Mouse (Mus musculus): ENCODE measurements around the gene Wtip. TPM values are rescaled to one million over a fixed set of nuclear protein-coding genes. Genes with fewer than 3 reads are reported as not detected.
"Not testable (repeated sequence)": the region's sequence is repeated elsewhere in the genome, so short reads cannot be mapped to it uniquely, and the experiment has no call there.

Gene Wtip
- 4.5 and 5.4 TPM in 2 replicates for polyA plus RNA-seq (2016; fragmentation: Nextera tagmentation; extraction: Ambion mirVana)

- no peaks in the 10 kb centered on the region for H3K27me3 ChIP-seq (ENCODE audit: poor library complexity, severe bottlenecking)
- 2% methylated on average over 54 of the region's 65 CpGs for WGBS
- H3K4me1 ChIP-seq: peaks cover 37% of the 10 kb centered on the region
- peak; percentile 85 for DNase-seq (ENCODE audit: extremely low spot score, low spot score)
- peak within 1 kb of the TSS; percentile 95 for H3K27ac ChIP-seq
- peaks cover 15% of the 10 kb centered on the region for H3K36me3 ChIP-seq (replicated peaks)
- H3K9me3 ChIP-seq: no peaks in the 10 kb centered on the region
- peak within 1 kb of the TSS; percentile 79 for H3K4me3 ChIP-seq
These were observed at the start of gene Wtip for GRCm38 (mm10) chr7:34133117-34133762. Gene Wtip, minus strand, starts transcription at chr7:34133268.

GRCm38 (mm10) chr7:34176241-34176640 is 43.2 kb upstream of the Wtip start:
- 89% methylated on average over 6 of the region's 6 CpGs for WGBS
- H3K4me3 ChIP-seq: not testable (repeated sequence)

GRCm38 (mm10) chr7:34172251-34172650 is 39.2 kb upstream of the Wtip start:
- Histone ChIP-seq H3K9me3 (no peaks in the 10 kb centered on the region), H3K27me3 (ENCODE audit: poor library complexity, severe bottlenecking) (no peaks in the 10 kb centered on the region), H3K36me3 (replicated peaks) (no peaks in the 10 kb centered on the region), H3K4me3 (no peak overlapping the region), H3K27ac (no peak overlapping the region), H3K4me1 (peaks cover 2% of the 10 kb centered on the region; the same call in 1 of the 2 replicates)
- 76% methylated on average over 1 of the region's 1 CpGs for WGBS
- DNase-seq (ENCODE audit: extremely low spot score, low spot score): no peak

More at GRCm38 (mm10) chr7:34176241-34176640, 43.2 kb upstream of the Wtip start:
- not testable (repeated sequence) for DNase-seq (ENCODE audit: extremely low spot score, low spot score); H3K4me1 ChIP-seq; H3K27ac ChIP-seq; H3K36me3 ChIP-seq (replicated peaks); H3K9me3 ChIP-seq; H3K27me3 ChIP-seq (ENCODE audit: poor library complexity, severe bottlenecking)

GRCm38 (mm10) chr7:34169454-34169853 is 36.4 kb upstream of the Wtip start, which contains the start of gene Uba2:
Gene Uba2, minus strand, starts transcription at chr7:34169599.
- Histone ChIP-seq H3K4me1 (peaks cover 11% of the 10 kb centered on the region; the same call in 1 of the 2 replicates), H3K27ac (peak within 1 kb of the TSS; percentile 98), H3K4me3 (peak within 1 kb of the TSS; percentile 98), H3K27me3 (ENCODE audit: poor library complexity, severe bottlenecking) (no peaks in the 10 kb centered on the region), H3K9me3 (no peaks in the 10 kb centered on the region), H3K36me3 (replicated peaks) (peaks cover 18% of the 10 kb centered on the region)
- no peak for DNase-seq (ENCODE audit: extremely low spot score, low spot score)
- 79% methylated on average over 3 of the region's 3 CpGs for WGBS

- DNase-seq (ENCODE audit: extremely low spot score, low spot score): peak; percentile 91
- Histone ChIP-seq H3K4me3 (peak overlapping the region; percentile 98), H3K27ac (peak overlapping the region; percentile 98), H3K27me3 (ENCODE audit: poor library complexity, severe bottlenecking) (no peaks in the 10 kb centered on the region), H3K9me3 (no peaks in the 10 kb centered on the region), H3K36me3 (replicated peaks) (peaks cover 24% of the 10 kb centered on the region), H3K4me1 (peaks cover 11% of the 10 kb centered on the region; the same call in 1 of the 2 replicates)
- 9% methylated on average over 30 of the region's 30 CpGs for WGBS
These were observed 35.6 kb upstream of the Wtip start for GRCm38 (mm10) chr7:34168470-34169251.

GRCm38 (mm10) chr7:34167766-34168469 is 34.9 kb upstream of the Wtip start:
- H3K27me3 ChIP-seq (ENCODE audit: poor library complexity, severe bottlenecking): no peaks in the 10 kb centered on the region
- H3K9me3 ChIP-seq: no peaks in the 10 kb centered on the region
- peak overlapping the region; percentile 98 for H3K27ac ChIP-seq
- peaks cover 11% of the 10 kb centered on the region; the same call in 1 of the 2 replicates for H3K4me1 ChIP-seq
- no peak for DNase-seq (ENCODE audit: extremely low spot score, low spot score)
- 0% methylated on average over 54 of the region's 54 CpGs for whole genome bisulfite sequencing
- H3K36me3 ChIP-seq (replicated peaks): peaks cover 31% of the 10 kb centered on the region
- H3K4me3 ChIP-seq: peak overlapping the region; percentile 98

GRCm38 (mm10) chr7:34166850-34167249 is 33.8 kb upstream of the Wtip start:
- no peaks in the 10 kb centered on the region for H3K27me3 ChIP-seq (ENCODE audit: poor library complexity, severe bottlenecking)
- peaks cover 11% of the 10 kb centered on the region; the same call in 1 of the 2 replicates for H3K4me1 ChIP-seq
- peak; percentile 27 for DNase-seq (ENCODE audit: extremely low spot score, low spot score)
- peak overlapping the region; percentile 98 for H3K4me3 ChIP-seq
- H3K27ac ChIP-seq: no peak overlapping the region
- no peaks in the 10 kb centered on the region for H3K9me3 ChIP-seq
- WGBS: 58% methylated on average over 4 of the region's 4 CpGs
- H3K36me3 ChIP-seq (replicated peaks): peaks cover 42% of the 10 kb centered on the region

- peaks cover 11% of the 10 kb centered on the region; the same call in 1 of the 2 replicates for H3K4me1 ChIP-seq
- no peaks in the 10 kb centered on the region for H3K27me3 ChIP-seq (ENCODE audit: poor library complexity, severe bottlenecking)
- H3K36me3 ChIP-seq (replicated peaks): peaks cover 51% of the 10 kb centered on the region
- H3K27ac ChIP-seq: no peak overlapping the region
- H3K9me3 ChIP-seq: no peaks in the 10 kb centered on the region
- H3K4me3 ChIP-seq: peak overlapping the region; percentile 4; the same call in 1 of the 2 replicates
- DNase-seq (ENCODE audit: extremely low spot score, low spot score): no peak
- WGBS: 89% methylated on average over 3 of the region's 3 CpGs
These were observed 32.9 kb upstream of the Wtip start for GRCm38 (mm10) chr7:34165999-34166398.

GRCm38 (mm10) chr7:34164671-34165070 is 31.6 kb upstream of the Wtip start:
- no peak overlapping the region for H3K27ac ChIP-seq
- H3K27me3 ChIP-seq (ENCODE audit: poor library complexity, severe bottlenecking): no peaks in the 10 kb centered on the region
- H3K9me3 ChIP-seq: no peaks in the 10 kb centered on the region
- DNase-seq (ENCODE audit: extremely low spot score, low spot score): no peak
- H3K36me3 ChIP-seq (replicated peaks): peaks cover 63% of the 10 kb centered on the region
- WGBS: 94% methylated on average over 7 of the region's 7 CpGs
- H3K4me3 ChIP-seq: no peak overlapping the region
- H3K4me1 ChIP-seq: peaks cover 11% of the 10 kb centered on the region; the same call in 1 of the 2 replicates

GRCm38 (mm10) chr7:34159167-34159566 is 26.1 kb upstream of the Wtip start:
- H3K4me3 ChIP-seq: no peak overlapping the region
- H3K9me3 ChIP-seq: no peaks in the 10 kb centered on the region
- DNase-seq (ENCODE audit: extremely low spot score, low spot score): no peak
- no peaks in the 10 kb centered on the region for H3K27me3 ChIP-seq (ENCODE audit: poor library complexity, severe bottlenecking)
- peaks cover 96% of the 10 kb centered on the region for H3K36me3 ChIP-seq (replicated peaks)
- 98% methylated on average over 3 of the region's 3 CpGs for WGBS
- no peaks in the 10 kb centered on the region for H3K4me1 ChIP-seq
- H3K27ac ChIP-seq: no peak overlapping the region

GRCm38 (mm10) chr7:34157994-34158393 is 24.9 kb upstream of the Wtip start:
- no peak for DNase-seq (ENCODE audit: extremely low spot score, low spot score)
- Histone ChIP-seq H3K27me3 (ENCODE audit: poor library complexity, severe bottlenecking) (no peaks in the 10 kb centered on the region), H3K4me1 (no peaks in the 10 kb centered on the region), H3K9me3 (no peaks in the 10 kb centered on the region), H3K36me3 (replicated peaks) (peaks cover 97% of the 10 kb centered on the region), H3K4me3 (no peak overlapping the region), H3K27ac (no peak overlapping the region)
- WGBS: 98% methylated on average over 3 of the region's 3 CpGs

- Histone ChIP-seq H3K4me3 (no peak overlapping the region), H3K27ac (no peak overlapping the region), H3K27me3 (ENCODE audit: poor library complexity, severe bottlenecking) (no peaks in the 10 kb centered on the region), H3K36me3 (replicated peaks) (peaks cover 100% of the 10 kb centered on the region), H3K4me1 (no peaks in the 10 kb centered on the region), H3K9me3 (peaks cover 6% of the 10 kb centered on the region; the same call in 1 of the 2 replicates)
- WGBS: 88% methylated on average over 4 of the region's 4 CpGs
- no peak for DNase-seq (ENCODE audit: extremely low spot score, low spot score)
These were observed 14.1 kb upstream of the Wtip start for GRCm38 (mm10) chr7:34147193-34147592.
